In genomic region chr13:104178650-104179121, GRCm38 (mm10) we compare ENCODE assay signal across 8 mouse cellular contexts. TPM values are rescaled to one million over a fixed set of nuclear protein-coding genes. Genes with fewer than 3 reads are reported as not detected.
DNase-seq lines count a peak whose midpoint lies in the region; ATAC-seq lines count a peak whose summit lies in the region.

Gene Trim23, plus strand, starts transcription at chr13:104178797.

- H3K27ac ChIP-seq in hindbrain, embryonic 11.5 days (ENCODE audit: low read depth, low read length): peak within 1 kb of the TSS; percentile 65; the same call in 1 of the 2 replicates

- DNase-seq in Muller cell, postnatal 12 days (ENCODE audit: inconsistent ontology term): peak; percentile 96
- peak; percentile 99 for DNase-seq in cerebellum, adult 9-11 months
- DNase-seq in frontal cortex, adult 2 months (ENCODE audit: extremely low spot score in 1 of 2, low spot score in 1 of 2): peak; percentile 97 to 98
- DNase-seq in hindbrain, embryonic 11.5 days (ENCODE audit: low spot score): peak; percentile 100
- DNase-seq in layer of hippocampus, postnatal 10 days (ENCODE audit: low spot score in 2 of 2): peak; percentile 95 to 96
- peak; percentile 99 for DNase-seq in lung, postnatal 10 days
- peak; percentile 96 for DNase-seq in ovary, postnatal 36 days (ENCODE audit: low spot score)
- peak; percentile 95 for DNase-seq in thymus, postnatal 25 days

- H3K27me3 ChIP-seq in hindbrain, embryonic 11.5 days (ENCODE audit: control insufficient read depth, insufficient read depth, low read length): no peaks in the 10 kb centered on the region

- H3K36me3 ChIP-seq in hindbrain, embryonic 11.5 days (ENCODE audit: control insufficient read depth, insufficient read depth, low read length): no peaks in the 10 kb centered on the region

- H3K4me3 ChIP-seq in hindbrain, embryonic 11.5 days (ENCODE audit: low read depth, low read length): peak within 1 kb of the TSS; percentile 78

- H3K4me1 ChIP-seq in hindbrain, embryonic 11.5 days (replicated peaks; ENCODE audit: control insufficient read depth, insufficient read depth, low read length): no peaks in the 10 kb centered on the region

- H3K4me2 ChIP-seq in hindbrain, embryonic 11.5 days (replicated peaks; ENCODE audit: low read depth, low read length): peak within 1 kb of the TSS; percentile 62

- peak within 1 kb of the TSS; percentile 79 for H3K9ac ChIP-seq in hindbrain, embryonic 11.5 days (ENCODE audit: low read depth, low read length)

- H3K9me3 ChIP-seq in hindbrain, embryonic 11.5 days (ENCODE audit: control insufficient read depth, low read length): no peaks in the 10 kb centered on the region

- peak; percentile 99 for ATAC-seq in hindbrain, embryonic 11.5 days (ENCODE audit: low FRiP score)

- 0% methylated on average over 38 of the region's 38 CpGs for WGBS in hindbrain, embryonic 11.5 days

RNA-seq across cellular contexts. Expression of gene Trim23, which starts in this region (rescaled TPM):
- polyA plus RNA-seq in frontal cortex, adult 2 months (2012; rRNA removed): 32.1 and 37.8 TPM in 2 replicates
- 28.1 and 28.7 TPM in 2 replicates for polyA plus RNA-seq in hindbrain, embryonic 11.5 days (2014; fragmentation: Nextera tagmentation; extraction: Ambion mirVana)
- total RNA-seq in layer of hippocampus, postnatal 10 days (2021): 10 to 100 TPM; 55.5 to 57.4 TPM

Comparison
In these comparisons a context has a peak if more than half of its experiments do, and no peak if none do; other contexts are left out.
1. Peak in every context shown above with its lines: DNase-seq, ATAC-seq, H3K4me3 ChIP-seq and H3K27ac ChIP-seq.